Mouse (Mus musculus): ENCODE results near the gene Rpl19. TPM values are rescaled to one million over a fixed set of nuclear protein-coding genes. Genes with fewer than 3 reads are reported as not detected.

Gene Rpl19
- polyA plus RNA-seq, 1 experiment from 2014 or later: 1,206 TPM

DNA sequence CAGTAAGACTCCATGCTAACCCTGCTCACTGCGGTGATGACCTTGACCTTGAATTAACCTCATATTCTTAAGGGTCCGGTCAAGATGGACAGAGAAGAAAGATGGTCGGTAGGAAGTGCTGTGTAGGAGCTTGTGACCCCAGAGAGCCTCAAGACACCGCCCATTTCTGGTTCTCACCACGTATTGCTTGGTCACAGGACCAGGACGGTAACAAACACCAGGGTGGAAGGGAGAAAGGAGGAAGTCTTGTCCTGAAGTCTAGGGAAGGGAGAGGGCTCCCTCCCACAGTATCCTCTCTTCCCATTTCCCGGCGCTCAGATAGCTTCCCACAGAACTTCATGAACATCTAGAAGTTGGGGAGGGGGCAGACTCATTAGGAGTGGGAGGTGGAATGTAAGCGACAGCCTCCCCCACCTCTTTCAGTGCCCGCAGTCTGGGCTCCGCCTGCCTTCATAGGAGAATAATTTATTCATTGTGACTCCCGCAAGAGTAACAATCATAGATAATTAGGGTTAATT, 25.2 kb downstream of the Rpl19 start:
- peak overlapping the region; percentile 61 for H3K4me3 ChIP-seq
- H3K27me3 ChIP-seq (replicated peaks; ENCODE audit: low read depth, poor library complexity, severe bottlenecking): peaks cover 90% of the 10 kb centered on the region
- DNase-seq (ENCODE audit: low spot score): no peak
- no peaks in the 10 kb centered on the region for H3K9me3 ChIP-seq
- H3K27ac ChIP-seq (replicated peaks): no peak overlapping the region
- H3K4me1 ChIP-seq: peaks cover 31% of the 10 kb centered on the region
- H3K36me3 ChIP-seq (replicated peaks): no peaks in the 10 kb centered on the region
- 8% methylated on average over 12 of the region's 12 CpGs for WGBS

DNA sequence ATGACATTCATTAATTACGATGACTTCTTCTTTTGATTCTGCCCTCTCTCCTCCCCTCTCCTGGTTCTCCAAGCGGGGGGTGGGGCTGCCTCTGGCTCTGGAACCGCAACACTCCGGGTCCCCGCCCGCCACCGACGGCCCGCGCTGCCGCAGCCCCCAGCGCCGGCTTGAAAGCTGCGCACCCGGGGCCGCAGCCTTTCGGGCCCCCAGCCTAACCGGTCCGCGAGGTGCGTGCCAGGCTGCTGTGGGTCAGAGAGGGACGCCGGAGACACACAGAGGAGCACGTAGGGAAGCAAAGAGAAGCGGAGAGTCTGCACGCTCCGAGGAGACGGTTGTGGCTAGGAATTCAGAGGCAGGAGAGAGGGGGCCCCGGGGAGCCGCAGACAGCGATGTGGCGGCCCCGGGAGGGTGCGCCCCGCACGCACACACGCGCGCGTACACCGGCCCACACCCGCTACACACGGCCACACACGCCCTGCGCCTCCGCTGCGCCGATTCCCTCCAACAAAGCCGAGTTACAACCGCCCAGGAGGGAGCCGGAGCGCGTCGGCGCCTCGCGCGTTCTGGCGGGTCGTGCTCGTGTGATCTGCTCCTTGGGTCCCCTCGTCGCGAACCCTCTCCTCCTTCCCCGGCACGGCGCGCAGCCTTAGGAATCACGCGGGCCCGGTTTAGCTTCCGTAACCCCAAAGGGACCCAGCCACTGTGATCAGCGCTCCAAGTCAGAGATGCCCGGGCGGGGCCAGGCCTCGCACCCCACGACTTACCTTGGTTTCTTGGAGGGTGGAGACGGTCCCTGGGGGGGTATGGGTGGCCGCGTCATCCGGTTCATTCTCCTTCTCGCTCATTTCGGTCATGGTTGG, 25.8 kb downstream of the Rpl19 start:
- H3K27me3 ChIP-seq (replicated peaks; ENCODE audit: low read depth, poor library complexity, severe bottlenecking): peaks cover 95% of the 10 kb centered on the region
- WGBS: 1% methylated on average over 83 of the region's 83 CpGs
- peak overlapping the region; percentile 64; the same call in 1 of the 2 replicates for H3K27ac ChIP-seq (replicated peaks)
- no peaks in the 10 kb centered on the region for H3K9me3 ChIP-seq
- DNase-seq (ENCODE audit: low spot score): peak; percentile 59
- H3K4me1 ChIP-seq: peaks cover 35% of the 10 kb centered on the region
- H3K36me3 ChIP-seq (replicated peaks): no peaks in the 10 kb centered on the region
- peak overlapping the region; percentile 61 for H3K4me3 ChIP-seq

DNA sequence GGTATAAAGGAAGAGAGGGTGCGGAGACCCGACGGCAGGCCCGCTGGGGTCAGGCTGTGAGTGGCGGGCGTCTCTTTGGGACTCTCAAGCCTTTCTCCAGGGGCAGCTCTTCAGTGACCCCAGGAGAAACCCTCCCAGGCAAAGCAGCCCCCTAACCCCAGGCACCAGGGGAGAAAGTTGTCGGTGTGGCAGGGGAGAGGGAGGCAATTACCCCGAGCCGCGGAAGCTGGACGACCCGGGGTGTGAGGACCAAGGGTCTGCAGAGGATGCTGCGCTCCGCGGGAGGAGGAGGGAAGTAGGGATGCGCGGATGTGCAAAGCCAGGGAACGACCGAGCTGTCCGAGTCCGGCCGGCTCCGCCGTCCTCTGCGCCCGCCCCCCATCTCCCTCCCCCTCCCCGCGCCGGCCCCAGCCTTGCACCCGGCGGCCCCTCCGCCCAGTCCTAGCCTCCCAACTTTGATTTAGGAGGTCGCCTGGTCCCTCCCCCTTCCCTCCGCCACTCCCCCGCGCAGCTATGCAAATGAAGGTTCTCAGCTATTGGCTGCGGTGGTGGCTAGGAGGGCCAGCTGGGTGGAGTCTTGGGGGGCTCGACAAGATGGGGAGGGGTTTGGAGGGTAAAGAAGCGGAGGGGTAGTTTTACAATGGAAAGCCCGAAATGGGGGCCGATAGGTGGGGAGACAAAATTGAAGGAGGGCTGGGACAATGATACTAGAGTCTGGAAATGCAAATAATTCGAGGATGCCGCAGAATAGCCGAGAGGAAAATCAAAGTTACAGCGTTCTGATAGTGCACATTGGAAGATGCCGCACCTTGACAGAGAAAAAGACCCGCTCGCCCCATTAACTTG, 26.7 kb downstream of the Rpl19 start, which contains the start of gene Stac2:
Gene Stac2 (minus strand): TSS at position 474 of the 846 bp plus-strand sequence.
- peaks cover 39% of the 10 kb centered on the region for H3K4me1 ChIP-seq
- H3K27ac ChIP-seq (replicated peaks): peak within 1 kb of the TSS; percentile 64
- peak within 1 kb of the TSS; percentile 61 for H3K4me3 ChIP-seq
- no peaks in the 10 kb centered on the region for H3K36me3 ChIP-seq (replicated peaks)
- peak; percentile 92 for DNase-seq (ENCODE audit: low spot score)
- H3K27me3 ChIP-seq (replicated peaks; ENCODE audit: low read depth, poor library complexity, severe bottlenecking): peaks cover 87% of the 10 kb centered on the region
- WGBS: 2% methylated on average over 48 of the region's 48 CpGs
- H3K9me3 ChIP-seq: no peaks in the 10 kb centered on the region

DNA sequence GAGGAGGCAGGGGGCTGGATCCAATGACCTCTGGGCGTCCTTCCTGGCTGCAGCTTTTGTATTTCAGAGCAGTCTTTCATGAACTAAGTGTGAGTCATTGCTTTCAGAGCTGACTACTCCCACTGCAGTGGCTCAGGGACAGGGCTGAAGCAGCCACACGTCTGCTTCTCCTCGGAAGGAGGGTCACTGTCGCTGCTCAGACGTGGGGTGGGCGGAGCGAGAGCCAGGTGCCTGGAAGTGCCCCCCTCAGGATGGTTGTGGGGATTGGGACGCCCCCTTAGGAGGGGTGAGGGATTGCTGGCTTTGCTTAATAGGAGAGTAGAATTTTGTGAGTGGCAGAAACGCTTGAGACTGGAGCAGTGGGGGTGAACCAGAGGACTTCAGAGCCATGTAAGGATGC, 31.0 kb downstream of the Rpl19 start:
- Histone ChIP-seq H3K36me3 (replicated peaks) (no peaks in the 10 kb centered on the region), H3K27me3 (replicated peaks; ENCODE audit: low read depth, poor library complexity, severe bottlenecking) (peaks cover 58% of the 10 kb centered on the region), H3K27ac (replicated peaks) (no peak overlapping the region), H3K4me1 (peaks cover 31% of the 10 kb centered on the region), H3K4me3 (no peak overlapping the region; the same call in 1 of the 2 replicates), H3K9me3 (no peaks in the 10 kb centered on the region)
- DNase-seq (ENCODE audit: low spot score): no peak
- WGBS: 28% methylated on average over 9 of the region's 9 CpGs

DNA sequence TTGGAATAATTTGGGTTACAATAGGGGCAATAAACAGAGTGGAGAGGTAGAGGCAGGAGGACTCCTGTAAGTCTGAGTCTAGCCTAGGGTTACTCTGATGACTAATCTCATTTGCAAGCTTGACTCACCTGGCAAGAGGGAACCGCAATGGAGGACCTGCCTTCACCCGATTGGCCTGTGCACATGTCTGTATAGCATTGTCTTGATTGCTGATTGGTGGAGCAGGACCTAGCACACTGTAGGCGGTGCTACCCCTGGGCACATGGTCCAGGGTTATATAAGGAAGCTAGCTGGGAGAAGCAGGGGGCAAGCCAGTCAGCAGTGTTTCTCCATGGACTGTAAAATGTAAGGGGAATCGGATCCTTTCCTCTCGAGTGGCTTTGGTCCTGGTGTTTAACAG, 31.5 kb downstream of the Rpl19 start:
- peaks cover 26% of the 10 kb centered on the region for H3K4me1 ChIP-seq
- no peak for DNase-seq (ENCODE audit: low spot score)
- H3K4me3 ChIP-seq: no peak overlapping the region
- H3K27me3 ChIP-seq (replicated peaks; ENCODE audit: low read depth, poor library complexity, severe bottlenecking): peaks cover 53% of the 10 kb centered on the region
- H3K9me3 ChIP-seq: no peaks in the 10 kb centered on the region
- no peaks in the 10 kb centered on the region for H3K36me3 ChIP-seq (replicated peaks)
- WGBS: 84% methylated on average over 5 of the region's 5 CpGs
- no peak overlapping the region for H3K27ac ChIP-seq (replicated peaks)

DNA sequence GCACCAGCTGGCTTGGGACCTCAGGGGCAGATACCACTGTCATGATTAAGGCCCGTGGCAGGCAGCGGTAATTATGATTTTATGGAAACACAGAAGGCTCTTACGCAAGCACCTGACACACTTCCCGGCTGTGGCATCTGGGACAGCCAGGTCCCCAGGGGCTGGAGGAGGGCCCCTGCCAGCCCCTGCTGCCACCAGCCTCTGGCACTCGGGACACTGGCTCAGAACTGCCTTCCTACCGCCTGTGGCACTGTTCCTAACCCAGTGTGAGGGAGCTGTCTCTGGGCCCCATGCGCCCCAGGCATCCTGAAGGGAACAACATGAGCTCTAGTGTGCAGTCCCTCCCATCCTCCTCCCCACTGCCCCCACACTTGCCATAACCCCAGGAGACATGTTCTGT, 33.2 kb downstream of the Rpl19 start:
- no peaks in the 10 kb centered on the region for H3K36me3 ChIP-seq (replicated peaks)
- WGBS: 65% methylated on average over 7 of the region's 7 CpGs
- H3K4me1 ChIP-seq: peaks cover 17% of the 10 kb centered on the region; the same call in 1 of the 2 replicates
- H3K4me3 ChIP-seq: no peak overlapping the region
- no peak for DNase-seq (ENCODE audit: low spot score)
- peaks cover 36% of the 10 kb centered on the region for H3K27me3 ChIP-seq (replicated peaks; ENCODE audit: low read depth, poor library complexity, severe bottlenecking)
- no peaks in the 10 kb centered on the region for H3K9me3 ChIP-seq
- no peak overlapping the region for H3K27ac ChIP-seq (replicated peaks)

DNA sequence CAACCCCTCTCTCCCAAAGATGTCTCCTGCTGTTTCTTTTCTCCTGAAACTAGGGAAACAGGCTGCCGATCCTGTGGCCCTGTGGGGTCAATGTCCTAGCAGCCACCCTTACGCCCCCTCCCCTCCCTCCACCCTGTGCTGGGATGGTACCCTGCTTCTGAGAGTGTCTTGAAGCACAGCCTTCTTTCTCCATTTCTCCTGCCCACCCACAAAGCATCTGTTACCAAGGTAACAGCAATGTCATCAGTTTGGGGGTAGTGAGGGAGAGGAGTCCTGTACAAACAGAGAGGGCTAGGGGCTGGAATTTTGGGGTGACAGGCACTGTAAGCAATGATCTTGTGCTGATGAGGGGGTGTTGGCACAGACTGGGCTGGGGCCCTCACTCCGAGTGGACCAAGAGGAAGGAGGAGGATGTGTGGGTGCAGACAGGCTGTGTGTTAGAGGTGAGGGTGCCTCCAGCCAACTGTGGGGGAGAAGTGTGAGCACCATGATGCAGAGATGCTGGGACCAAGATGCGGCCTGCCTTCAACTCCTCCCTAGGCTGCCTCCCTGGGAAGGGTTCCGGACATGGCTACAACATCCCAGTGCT, 33.7 kb downstream of the Rpl19 start:
- DNase-seq (ENCODE audit: low spot score): no peak
- no peak overlapping the region; the same call in 1 of the 2 replicates for H3K27ac ChIP-seq (replicated peaks)
- H3K27me3 ChIP-seq (replicated peaks; ENCODE audit: low read depth, poor library complexity, severe bottlenecking): peaks cover 31% of the 10 kb centered on the region
- no peaks in the 10 kb centered on the region for H3K9me3 ChIP-seq
- WGBS: 76% methylated on average over 5 of the region's 5 CpGs
- H3K36me3 ChIP-seq (replicated peaks): no peaks in the 10 kb centered on the region
- H3K4me3 ChIP-seq: no peak overlapping the region
- H3K4me1 ChIP-seq: peaks cover 17% of the 10 kb centered on the region; the same call in 1 of the 2 replicates

DNA sequence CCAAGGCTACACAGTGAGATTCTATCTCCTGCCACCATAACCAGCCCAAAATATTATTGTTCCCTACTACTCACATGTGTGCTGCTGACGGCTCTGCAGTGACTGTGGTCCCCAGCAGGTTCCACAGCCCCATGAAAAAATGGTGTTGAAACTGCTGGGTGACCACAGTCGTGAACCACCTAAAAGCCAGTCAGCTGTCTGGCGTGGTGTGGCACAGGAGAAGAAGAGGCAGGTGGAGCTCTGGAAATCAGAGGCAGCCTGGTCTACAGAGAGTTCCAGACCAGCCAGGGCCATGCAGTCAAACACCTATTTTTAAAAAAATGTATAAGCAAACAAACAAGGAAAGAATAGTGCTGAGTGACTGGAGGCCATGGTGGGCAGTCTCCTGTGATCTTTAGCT, 34.9 kb downstream of the Rpl19 start:
- WGBS: 69% methylated on average over 3 of the region's 3 CpGs
- no peak overlapping the region for H3K27ac ChIP-seq (replicated peaks)

DNA sequence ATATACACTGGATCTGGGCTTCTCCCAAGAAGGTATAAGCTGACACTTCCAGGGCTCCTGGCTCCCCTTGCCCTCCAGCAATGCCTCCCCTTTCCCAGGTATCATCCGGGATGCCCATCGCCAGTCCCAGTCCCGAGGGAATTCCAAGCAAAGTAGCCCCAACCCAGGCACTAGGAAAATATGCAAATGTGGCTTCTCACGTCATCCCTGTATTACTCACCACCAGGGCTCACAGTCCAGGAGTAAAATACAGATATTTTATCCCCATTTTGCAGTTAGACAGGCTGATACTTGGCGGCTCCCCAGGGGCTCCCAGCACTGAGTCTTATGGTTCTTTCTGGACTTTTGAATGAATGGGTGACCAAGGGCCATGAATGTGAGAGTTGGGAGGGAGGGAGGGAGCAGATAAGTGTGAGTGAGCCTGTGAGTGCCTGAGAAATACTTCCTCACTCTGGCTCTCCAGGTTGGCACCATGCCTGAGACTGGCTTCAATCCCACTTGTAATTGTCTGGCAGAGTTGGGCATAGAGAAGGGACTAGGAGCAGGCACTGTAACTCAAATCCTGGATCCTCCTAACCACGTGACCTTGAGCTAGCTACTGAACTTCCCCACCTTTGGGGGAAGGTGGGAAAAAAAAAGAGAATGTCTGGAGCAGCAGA, 35.5 kb downstream of the Rpl19 start:
- no peaks in the 10 kb centered on the region for H3K36me3 ChIP-seq (replicated peaks)
- H3K9me3 ChIP-seq: 0 out of 2 replicates have a peak, but pooled peaks cover 4% of the 10 kb centered on the region
- peaks cover 17% of the 10 kb centered on the region for H3K27me3 ChIP-seq (replicated peaks; ENCODE audit: low read depth, poor library complexity, severe bottlenecking)
- peaks cover 16% of the 10 kb centered on the region; the same call in 1 of the 2 replicates for H3K4me1 ChIP-seq
- no peak for DNase-seq (ENCODE audit: low spot score)
- H3K4me3 ChIP-seq: no peak overlapping the region
- H3K27ac ChIP-seq (replicated peaks): no peak overlapping the region
- 60% methylated on average over 6 of the region's 6 CpGs for WGBS

More for the DNA sequence above, 34.9 kb downstream of the Rpl19 start:
- Histone ChIP-seq H3K4me1 (peaks cover 17% of the 10 kb centered on the region; the same call in 1 of the 2 replicates), H3K27me3 (replicated peaks; ENCODE audit: low read depth, poor library complexity, severe bottlenecking) (peaks cover 22% of the 10 kb centered on the region), H3K9me3 (no peaks in the 10 kb centered on the region), H3K4me3 (no peak overlapping the region), H3K36me3 (replicated peaks) (no peaks in the 10 kb centered on the region)
- no peak for DNase-seq (ENCODE audit: low spot score)

DNA sequence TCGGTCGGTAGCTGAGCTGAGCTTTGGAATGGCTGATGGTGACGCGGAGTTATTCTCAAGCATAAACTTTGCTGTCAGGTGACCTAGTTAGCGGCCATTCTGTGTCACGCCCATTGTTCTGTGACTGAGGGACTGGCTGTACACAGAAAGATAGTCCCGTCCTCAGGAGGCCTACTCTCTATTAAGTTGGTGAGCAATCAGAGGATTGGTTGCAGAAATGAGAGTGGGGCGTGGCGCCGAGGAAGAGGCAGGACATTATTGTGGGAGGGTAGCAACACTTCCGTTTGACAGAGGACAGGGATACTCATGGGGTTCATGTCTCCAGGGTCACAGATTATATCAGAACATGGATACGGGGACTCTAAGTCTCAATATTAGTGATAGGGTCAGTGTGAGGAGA, 39.7 kb downstream of the Rpl19 start:
- no peaks in the 10 kb centered on the region for H3K27me3 ChIP-seq (replicated peaks; ENCODE audit: low read depth, poor library complexity, severe bottlenecking)
- 89% methylated on average over 12 of the region's 12 CpGs for WGBS
- peaks cover 10% of the 10 kb centered on the region for H3K9me3 ChIP-seq
- no peaks in the 10 kb centered on the region for H3K36me3 ChIP-seq (replicated peaks)
- DNase-seq (ENCODE audit: low spot score): no peak
- no peak overlapping the region for H3K4me3 ChIP-seq
- H3K4me1 ChIP-seq: no peaks in the 10 kb centered on the region
- H3K27ac ChIP-seq (replicated peaks): no peak overlapping the region

DNA sequence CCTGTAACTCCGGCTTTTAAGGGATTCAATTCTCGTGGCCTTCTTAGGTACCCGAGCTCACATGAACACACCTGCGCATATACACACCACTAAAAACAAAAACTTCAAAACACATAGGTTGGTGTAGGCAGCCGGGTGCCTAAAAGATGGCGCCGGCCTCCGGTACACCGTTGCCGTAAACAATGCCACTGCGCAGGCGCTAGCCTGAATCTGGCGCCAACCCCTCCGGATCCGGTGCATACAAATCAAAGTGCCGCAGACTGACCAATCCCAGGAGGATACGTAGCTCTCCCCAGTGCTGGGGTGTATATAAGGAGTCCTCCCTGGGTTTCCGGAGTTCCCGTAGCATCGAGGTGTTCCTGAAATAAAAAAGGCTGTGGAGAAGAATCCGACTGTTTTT, 40.7 kb downstream of the Rpl19 start:
- H3K9me3 ChIP-seq: peaks cover 10% of the 10 kb centered on the region
- 92% methylated on average over 21 of the region's 21 CpGs for WGBS
- H3K27me3 ChIP-seq (replicated peaks; ENCODE audit: low read depth, poor library complexity, severe bottlenecking): no peaks in the 10 kb centered on the region
- no peak for DNase-seq (ENCODE audit: low spot score)
- no peak overlapping the region for H3K4me3 ChIP-seq
- H3K36me3 ChIP-seq (replicated peaks): no peaks in the 10 kb centered on the region
- H3K4me1 ChIP-seq: no peaks in the 10 kb centered on the region
- no peak overlapping the region for H3K27ac ChIP-seq (replicated peaks)

DNA sequence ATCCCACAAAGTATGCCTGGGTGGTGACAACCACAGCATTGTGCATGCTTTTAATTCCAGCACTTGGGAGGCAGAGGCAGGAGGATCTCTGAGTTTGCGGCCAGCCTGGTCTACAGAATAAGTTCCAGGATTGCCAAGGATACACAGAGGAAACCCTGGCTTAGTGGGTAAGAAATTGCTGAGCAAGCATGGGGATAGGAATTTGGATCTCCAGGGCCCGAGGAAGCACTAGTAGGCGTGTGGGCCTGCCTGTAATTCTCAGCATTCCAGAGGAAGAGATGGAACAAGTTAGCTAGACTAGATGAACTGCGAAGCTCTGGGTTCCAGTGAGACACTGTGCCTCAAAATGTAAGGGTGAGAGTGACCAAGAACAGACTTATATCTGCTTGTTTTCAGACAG, 46.9 kb downstream of the Rpl19 start:
- no peak overlapping the region for H3K27ac ChIP-seq (replicated peaks)
- no peaks in the 10 kb centered on the region for H3K9me3 ChIP-seq
- no peaks in the 10 kb centered on the region for H3K27me3 ChIP-seq (replicated peaks; ENCODE audit: low read depth, poor library complexity, severe bottlenecking)
- H3K4me3 ChIP-seq: no peak overlapping the region
- H3K4me1 ChIP-seq: peaks cover 4% of the 10 kb centered on the region
- 92% methylated on average over 4 of the region's 4 CpGs for WGBS
- DNase-seq (ENCODE audit: low spot score): no peak
- H3K36me3 ChIP-seq (replicated peaks): no peaks in the 10 kb centered on the region
